Mouse (Mus musculus) testis, postnatal 14 days (tissue): ENCODE measurements at regions not wholly inside any gene's neighbourhood (a gene's known extent, or its start where the extent isn't known, plus 50 kb on each side); places are given as distances from the start of the nearest gene placed in this dataset.
A peak's percentile ranks its signal among the peaks of the same experiment; 100 is the strongest.

Source experiments
- DNase-seq: peaks from one replicate; pipeline ENCODE4 v3.0.0; 2021; ENCODE audit warnings: low spot score

- DNase-seq: no peak
Measured at GRCm38 (mm10) chr15:103102068-103102840, 64.6 kb downstream of the Smug1 start.

- DNase-seq: no peak
Measured at GRCm38 (mm10) chr15:103100121-103100520, 66.8 kb downstream of the Smug1 start.

DNA sequence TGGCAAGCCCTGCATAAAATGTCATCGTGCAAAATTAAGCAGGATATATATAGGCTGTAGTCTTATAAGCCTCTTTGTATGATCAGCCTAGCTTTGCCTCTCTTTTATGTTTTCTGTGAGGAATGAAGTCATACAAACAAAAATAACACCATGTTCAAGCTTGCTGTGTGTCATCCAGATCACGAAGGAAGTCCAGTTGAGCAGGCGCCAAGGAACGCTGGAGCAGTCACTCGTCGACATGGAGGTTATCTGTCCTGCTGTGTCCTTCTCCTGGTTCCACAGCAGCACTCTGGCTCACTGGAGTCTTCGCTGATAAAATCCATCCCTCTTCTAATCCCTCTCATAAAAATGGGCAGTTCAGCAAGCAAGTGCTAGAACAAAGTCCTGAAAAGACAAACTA is 72.4 kb downstream of the Smug1 start:
- no peak for DNase-seq

DNA sequence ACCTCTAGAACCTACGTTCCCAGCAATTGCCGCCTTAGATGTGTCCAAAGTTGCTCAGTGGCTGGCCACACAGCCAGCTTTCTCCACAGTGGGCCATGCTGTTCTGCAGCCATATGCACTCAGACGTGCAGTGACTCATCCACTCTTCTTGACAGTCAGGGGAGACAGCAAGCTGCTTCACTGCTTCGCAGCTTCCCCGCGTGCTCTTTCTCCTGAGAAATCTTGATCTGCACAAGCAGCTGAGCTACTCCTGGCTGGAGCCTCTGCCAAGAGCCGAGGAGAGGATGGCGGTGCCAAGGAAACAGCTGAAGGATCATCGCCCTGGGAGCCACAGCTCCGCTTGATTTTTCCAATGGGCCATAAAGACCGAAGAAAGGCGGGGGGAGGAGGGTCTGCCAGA is 73.2 kb downstream of the Smug1 start:
- DNase-seq: no peak

- DNase-seq: no peak
Measured at GRCm38 (mm10) chr15:103092496-103092895, 73.8 kb downstream of the Hoxc4 start.

- DNase-seq: no peak
Measured at GRCm38 (mm10) chr15:103090280-103091164, 71.8 kb downstream of the Hoxc4 start.

GRCm38 (mm10) chr15:103089852-103090251 is 71.1 kb downstream of the Hoxc4 start:
- DNase-seq: no peak

- DNase-seq: no peak
Measured at GRCm38 (mm10) chr15:103089440-103089839, 70.7 kb downstream of the Hoxc4 start.

DNA sequence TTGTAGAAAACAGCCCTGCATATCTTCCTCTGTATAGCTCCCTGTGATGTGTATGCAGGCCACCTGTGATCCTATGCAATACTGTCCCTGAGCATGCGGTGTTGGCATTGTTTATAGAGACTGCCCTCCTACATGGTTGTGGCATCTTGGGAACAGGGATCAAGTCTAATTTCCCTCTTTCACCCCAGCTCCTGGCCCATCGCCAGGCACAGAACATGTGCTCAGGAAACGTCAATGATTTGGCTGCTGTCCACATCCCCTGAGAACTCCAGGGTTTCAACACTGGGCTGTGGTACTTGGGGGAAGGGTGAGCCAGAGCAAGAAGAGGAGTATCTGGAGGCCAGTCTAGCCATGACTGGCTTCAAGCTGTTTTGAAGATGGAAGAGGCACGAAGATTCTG is 68.5 kb downstream of the Hoxc4 start:
- peak; percentile 14 for DNase-seq

GRCm38 (mm10) chr15:103086672-103087069 is 67.9 kb downstream of the Hoxc4 start:
- no peak for DNase-seq
